Mouse (Mus musculus) spleen, postnatal 10 days (tissue): ENCODE results near the gene Luc7l.
"Not testable (repeated sequence)": the region's sequence is repeated elsewhere in the genome, so short reads cannot be mapped to it uniquely, and the experiment has no call there.

Experiments
- DNase-seq, 2 experiments: peaks; one replicate each; pipeline ENCODE4 v3.0.0; 2021 to 2022; ENCODE audit warnings: low spot score in 2 of 2

Luc7l gene

DNA sequence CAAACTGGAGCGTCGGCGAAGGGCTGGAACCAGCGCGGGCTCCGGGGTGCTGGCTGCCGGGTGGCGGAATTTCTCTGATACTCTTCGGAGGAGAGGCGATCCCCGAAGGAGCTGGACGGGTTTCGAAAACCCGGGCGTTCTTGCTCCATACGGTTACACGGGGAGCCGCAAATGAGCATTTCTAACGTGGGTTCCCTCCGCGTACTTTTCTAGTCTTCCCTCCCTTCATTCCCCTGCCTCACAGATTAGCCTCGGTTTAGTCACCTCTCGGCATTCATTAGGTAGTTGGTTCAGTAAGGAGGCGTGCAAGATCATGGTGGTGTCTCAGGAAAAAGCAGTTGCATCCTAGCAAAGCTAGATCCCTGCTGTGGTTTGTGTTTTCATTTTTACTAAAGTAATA is 703 bp downstream of the Luc7l start:
- no peak for DNase-seq

DNA sequence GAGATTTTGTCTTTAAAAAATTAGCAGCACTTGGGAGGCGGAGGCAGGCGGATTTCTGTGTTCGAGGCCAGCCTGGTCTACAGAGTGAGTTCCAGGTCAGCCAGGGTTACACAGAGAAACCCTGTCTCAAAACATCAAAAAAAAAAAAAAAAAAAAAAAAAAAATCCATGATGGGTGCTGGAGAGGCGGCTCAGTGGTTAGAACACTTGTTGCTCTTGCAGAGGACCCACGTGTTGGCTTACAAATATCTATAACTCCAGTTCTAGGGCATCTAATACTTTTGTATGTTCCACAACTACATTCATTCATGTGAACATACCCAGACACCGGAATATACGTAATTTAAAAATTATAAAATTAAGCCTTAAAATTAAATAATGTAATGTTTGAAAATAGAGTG is 2.6 kb downstream of the Luc7l start:
- DNase-seq = no peak

DNA sequence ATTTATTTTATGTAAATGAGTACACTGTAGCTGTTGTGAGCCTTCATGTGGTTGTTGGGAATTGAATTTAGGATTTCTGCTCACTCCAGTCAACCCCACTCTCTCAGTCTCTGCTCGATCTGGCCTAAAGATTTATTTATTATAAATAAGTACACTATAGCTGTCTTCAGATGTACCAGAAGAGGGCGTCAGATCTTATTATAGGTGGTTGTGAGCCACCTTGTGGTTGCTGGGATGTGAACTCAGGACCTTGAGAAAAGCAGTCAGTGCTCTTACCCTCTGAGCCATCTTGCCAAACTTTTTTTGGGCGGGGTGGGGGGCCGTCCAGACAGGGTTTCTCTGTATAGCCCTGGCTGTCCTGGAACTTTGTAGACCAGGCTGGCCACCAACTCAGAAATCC is 9.1 kb downstream of the Luc7l start:
- DNase-seq = no peak

DNA sequence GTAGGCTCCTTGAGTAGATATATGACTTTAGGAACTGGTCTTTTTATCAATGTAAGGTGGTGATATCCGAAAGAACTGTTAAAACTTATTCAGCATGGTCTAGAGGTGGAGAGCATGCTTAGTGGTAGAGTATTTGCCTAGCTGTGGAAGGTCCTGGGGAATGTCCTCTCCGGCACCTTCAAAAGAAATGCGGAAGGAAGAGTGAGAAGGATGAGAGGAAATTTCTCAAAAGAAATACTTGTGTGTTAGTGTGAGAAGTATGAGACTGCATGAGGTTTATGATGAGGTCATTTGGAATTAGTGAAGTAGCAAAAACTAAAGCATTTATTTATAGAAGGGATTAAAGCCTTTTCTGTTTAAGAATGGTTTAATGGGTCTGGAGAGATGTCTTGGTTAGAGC is 9.7 kb downstream of the Luc7l start:
- no peak for DNase-seq

DNA sequence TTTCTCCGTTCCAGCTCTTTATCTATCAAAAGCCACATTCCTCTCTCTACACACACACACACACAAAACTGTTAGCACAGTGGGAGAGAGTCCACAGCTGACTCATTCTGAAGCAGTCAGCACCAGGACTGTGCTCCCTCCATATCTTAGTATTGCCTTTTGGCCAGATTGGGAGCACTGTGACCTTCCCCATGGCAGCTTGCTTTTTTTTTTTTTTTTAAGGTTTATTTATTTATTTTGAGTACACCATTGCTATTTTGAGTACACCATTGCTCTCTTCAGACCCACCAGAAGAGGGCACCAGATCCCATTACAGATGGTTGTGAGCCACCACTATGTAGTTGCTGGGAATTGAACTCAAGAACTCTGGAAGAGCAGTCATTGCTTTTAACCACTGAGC is 16.2 kb downstream of the Luc7l start:
- no peak for DNase-seq

DNA sequence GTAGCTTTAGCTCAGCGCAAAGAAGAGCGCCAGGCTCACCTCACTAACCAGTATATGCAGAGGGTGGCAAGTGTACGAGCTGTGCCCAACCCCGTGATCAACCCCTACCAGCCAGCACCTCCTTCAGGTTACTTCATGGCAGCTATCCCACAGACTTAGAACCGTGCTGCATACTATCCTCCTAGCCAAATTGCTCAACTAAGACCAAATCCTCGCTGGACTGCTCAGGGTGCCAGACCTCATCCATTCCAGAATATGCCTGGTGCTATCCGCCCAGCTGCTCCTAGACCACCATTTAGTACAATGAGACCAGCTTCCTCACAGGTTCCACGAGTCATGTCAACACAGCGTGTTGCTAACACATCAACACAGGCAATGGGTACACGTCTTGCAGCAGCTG is 16.9 kb downstream of the Luc7l start:
- not testable (repeated sequence) for DNase-seq

DNA sequence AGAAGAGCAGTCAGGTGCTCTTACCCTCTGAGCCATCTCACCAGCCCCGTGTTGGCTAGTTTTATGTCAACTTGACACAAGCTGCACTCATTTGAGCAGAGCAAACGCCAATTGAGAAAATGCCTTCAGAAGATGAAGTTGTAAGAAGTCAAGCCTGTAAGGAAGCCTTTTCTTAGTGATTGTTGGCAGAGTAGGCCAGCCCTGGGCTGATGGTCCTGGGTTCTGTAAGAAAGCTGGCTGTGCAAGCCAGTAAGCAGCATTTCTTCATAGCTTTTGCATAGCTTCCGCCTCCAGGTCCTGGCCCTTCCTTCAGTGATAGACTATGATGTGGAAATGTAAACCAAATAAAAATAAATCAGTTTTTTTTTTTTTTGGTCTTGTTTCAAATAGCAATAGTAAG is 19.9 kb downstream of the Luc7l start:
- DNase-seq = no peak

DNA sequence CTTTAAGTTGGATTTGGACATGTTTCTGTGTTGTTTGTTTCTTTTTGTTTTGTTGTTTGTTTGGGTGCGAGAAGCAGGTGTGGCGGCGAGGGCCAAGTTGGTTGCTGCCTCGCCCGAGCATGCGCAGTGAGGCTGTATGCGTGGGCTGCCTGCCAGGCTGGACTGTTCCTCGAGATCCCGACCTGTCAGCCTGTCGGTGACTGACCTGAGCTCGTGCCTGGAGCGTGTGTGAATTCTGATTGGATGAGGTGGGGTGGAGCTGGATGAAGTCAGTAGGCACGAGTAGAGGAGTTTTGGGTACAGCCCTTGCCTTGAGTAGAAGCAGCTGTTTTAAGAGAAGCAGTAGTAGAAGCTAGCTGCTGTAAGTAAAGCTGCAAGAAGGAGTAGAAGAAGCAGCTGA is 23.2 kb downstream of the Luc7l start:
- DNase-seq = no peak

DNA sequence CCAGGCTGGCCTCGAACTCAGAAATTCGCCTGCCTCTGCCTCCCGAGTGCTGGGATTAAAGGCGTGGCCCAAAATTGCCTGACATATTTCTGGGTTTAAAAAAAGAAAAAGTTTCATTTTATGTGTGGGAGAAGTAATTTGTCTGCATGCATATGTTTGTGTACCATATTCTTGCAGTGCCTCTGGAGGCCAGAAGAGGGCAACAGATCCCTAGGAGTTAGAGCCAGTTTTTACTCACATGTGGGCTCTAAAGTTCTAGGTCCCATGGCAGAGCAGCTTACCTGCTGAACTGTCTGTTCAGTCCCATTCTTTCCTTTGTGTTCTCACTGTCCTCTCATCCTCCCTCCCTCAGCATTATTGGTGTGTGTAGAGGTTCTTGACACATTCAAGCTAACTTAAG is 24.0 kb downstream of the Luc7l start:
- DNase-seq = peak; percentile 22 to 70

DNA sequence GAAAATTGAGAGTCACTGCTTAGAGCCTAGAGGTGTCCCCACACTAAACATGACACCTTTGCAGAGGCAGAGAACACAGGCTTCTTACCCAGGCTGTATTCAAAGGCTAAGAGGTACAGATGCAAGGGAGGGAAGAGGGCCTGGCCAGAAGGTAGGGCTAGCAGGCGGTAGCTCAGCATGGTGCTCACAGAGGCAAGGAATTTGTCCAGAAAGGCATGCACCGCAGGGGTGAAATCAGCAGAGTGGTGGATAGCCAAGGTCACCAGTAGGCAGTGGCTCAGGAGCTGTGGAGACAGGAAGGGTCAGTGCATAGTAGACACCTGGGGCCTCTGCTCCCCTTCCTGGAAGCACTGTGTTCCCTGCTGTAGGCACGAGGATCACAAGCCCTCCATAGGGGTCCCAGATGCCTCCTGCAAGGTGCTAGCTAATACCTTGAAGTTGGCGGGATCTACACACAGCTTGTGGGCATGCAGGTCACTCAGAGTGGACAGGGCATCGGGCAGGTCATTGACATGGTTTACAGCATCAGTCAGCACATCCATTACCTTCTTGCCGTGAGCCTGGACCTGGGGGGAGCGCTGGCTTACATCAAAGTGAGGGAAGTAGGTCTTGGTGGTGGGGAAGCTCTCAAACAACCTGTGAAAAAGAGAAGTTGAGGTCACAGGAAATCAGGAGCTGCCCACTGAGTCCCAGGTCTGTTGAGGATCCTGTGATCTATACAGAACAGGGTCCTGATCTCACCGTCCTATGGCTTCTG is 33.7 kb downstream of the Luc7l start:
- DNase-seq = no peak

DNA sequence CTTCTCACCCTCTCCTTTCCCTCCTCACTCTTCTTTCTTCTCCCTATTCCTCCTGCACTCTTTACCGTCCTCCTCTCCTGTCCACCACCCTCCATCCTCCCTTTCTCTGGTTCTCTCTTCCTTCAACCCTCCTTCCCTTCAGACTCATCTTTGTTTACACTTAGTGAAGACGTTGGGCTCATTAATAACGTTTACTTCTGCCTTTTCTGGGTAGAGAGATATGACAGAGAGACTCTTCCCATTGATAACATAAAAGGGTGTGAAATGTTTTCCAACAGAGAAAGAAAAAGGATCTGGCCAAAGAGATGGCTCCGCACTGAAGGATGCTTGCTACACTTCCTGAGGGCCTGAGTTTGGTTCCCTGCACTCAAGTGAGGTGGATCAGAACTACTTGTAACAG is 36.8 kb downstream of the Luc7l start:
- no peak for DNase-seq

DNA sequence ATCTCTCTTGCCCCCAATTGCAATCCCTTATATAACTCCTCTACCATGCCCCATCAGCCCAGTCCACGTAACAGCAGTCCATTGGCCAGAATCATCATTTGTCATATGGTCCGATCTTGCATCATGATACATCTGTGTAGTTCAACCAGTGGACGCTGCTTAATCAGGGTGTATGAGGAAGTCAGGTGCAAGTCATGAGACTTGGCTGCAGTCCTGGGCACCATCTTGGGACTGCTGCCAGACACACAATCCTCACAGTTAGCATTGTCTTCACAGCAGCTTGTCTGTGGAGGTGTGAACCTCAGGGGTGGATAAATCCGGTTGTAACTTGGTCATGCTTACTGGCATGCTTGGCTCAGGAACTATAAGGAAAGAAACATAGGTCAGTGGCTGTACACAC is 45.6 kb downstream of the Luc7l start:
- not testable (repeated sequence) for DNase-seq

DNA sequence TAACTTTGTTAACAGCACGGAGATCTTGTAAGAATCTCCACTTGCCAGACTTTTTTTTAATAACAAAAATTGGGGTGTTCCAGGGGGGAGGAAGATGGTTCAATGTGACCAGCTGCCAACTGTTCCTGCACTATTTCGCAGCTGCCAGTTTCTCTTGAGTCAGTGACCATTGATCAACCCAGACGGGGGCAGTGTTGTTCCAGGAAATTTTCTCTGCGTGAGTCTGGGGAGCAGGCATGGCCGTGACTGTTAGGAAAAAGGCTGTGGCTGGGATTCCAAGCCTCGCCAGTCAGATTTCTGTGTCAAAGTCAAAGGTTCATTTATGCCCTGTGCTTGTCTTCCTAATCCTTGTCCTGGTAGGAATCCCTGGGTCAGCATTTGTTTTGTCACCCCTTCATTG is 61.6 kb downstream of the Luc7l start:
- peak; percentile 19 to 64 for DNase-seq

DNA sequence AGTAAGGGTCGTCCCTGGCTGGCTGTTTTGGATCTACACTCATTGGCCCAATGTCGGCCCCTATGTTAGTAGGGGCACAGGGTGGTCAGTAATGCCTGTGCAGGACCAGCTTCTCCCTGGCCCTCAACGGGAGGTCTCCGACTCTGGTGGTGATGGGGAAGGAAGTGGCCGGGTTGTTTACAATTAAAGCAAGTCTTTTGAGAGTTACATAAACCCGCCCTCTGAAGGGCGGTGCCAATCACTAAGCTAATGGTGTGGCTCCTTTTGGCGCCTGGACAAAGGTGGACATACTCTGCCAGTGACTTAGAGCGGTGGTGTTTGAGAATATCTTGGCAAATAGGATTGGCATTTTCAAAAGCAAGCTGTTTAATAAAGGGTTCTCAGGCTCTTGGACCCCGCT is 62.8 kb downstream of the Luc7l start:
- peak in 1 of 2 experiments; percentile 28 for DNase-seq

DNA sequence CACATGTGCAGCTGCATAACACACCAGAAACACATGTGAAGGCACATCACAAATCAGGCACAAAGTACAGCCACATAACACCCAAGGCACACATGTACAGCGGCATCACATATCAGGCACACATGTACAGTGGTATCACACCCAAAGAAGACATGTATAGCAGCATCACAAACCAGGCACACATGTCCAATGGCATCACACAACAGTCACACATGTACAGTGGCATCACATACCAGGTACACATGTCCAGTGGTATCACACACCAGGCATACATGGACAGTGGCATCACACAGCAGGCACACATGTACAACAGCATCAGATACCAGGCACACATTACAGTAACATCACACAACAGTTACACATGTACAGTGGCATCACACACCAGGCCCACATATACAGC is 65.7 kb downstream of the Luc7l start:
- DNase-seq = no peak
